Mouse (Mus musculus) embryonic fibroblast, embryonic 13.5 days (primary cell): ENCODE data around the gene Pmm2.

Experiments
- CTCF ChIP-seq: IDR thresholded peaks from 2 replicates; pipeline ENCODE4 v1.5.1; 2011; ENCODE audit warnings: mild to moderate bottlenecking, control low read depth, low read length, moderate library complexity, borderline replicate concordance; ENCODE audit not compliant: insufficient read depth
- POLR2A ChIP-seq: IDR thresholded peaks from 2 replicates; pipeline ENCODE4 v1.6.1; 2011; ENCODE audit warnings: low read depth, mild to moderate bottlenecking, control low read depth, low read length, moderate library complexity

- TF ChIP-seq CTCF (no peak), POLR2A (no peak)
Measured at GRCm38 (mm10) chr16:8665367-8665766, 27.9 kb downstream of the Pmm2 start.
